Mouse (Mus musculus) limb, embryonic 14.5 days (tissue): ENCODE data around the gene Eif4g3. TPM values are rescaled to one million over a fixed set of nuclear protein-coding genes. Genes with fewer than 3 reads are reported as not detected.

ENCODE experiments used
- ATAC-seq: fragments of 200-750 bp; cut with Nextera tagmentation; 2 replicates; pipeline ENCODE4 v1.8.0; 2017; ENCODE audit warnings: low read depth, moderate number of reproducible peaks, moderate TSS enrichment; ENCODE audit not compliant: low FRiP score
- DNase-seq: peaks from one replicate; pipeline ENCODE4 v3.0.0-alpha.2; 2015; ENCODE audit warnings: low spot score
- H3K27ac ChIP-seq: fragments of 300-500 bp; sonication (generic); replicated peaks from 2 replicates; pipeline ENCODE4 v1.5.1; 2014; ENCODE audit warnings: low read depth, mild to moderate bottlenecking, low read length, moderate library complexity, mixed read lengths
- H3K27me3 ChIP-seq: fragments of 300-500 bp; sonication (generic); 2 replicates; pipeline ENCODE4 v1.6.1; 2014; ENCODE audit warnings: low read length, mixed read lengths; ENCODE audit not compliant: control insufficient read depth, insufficient read depth
- H3K36me3 ChIP-seq: fragments of 300-500 bp; sonication (generic); 2 replicates; pipeline ENCODE4 v1.6.1; 2014; ENCODE audit warnings: mild to moderate bottlenecking, low read length, moderate library complexity, mixed read lengths; ENCODE audit not compliant: control insufficient read depth, insufficient read depth
- H3K4me1 ChIP-seq: fragments of 300-500 bp; sonication (generic); 2 replicates; pipeline ENCODE4 v1.6.1; 2014; ENCODE audit warnings: antibody characterized with exemption, low read length, mixed read lengths; ENCODE audit not compliant: control insufficient read depth, insufficient read depth
- H3K4me2 ChIP-seq: fragments of 300-500 bp; sonication (generic); replicated peaks from 2 replicates; pipeline ENCODE4 v1.6.1; 2014; ENCODE audit warnings: low read depth, mild to moderate bottlenecking, low read length, moderate library complexity; ENCODE audit not compliant: severe bottlenecking
- H3K4me3 ChIP-seq: fragments of 300-500 bp; sonication (generic); replicated peaks from 2 replicates; pipeline ENCODE4 v1.5.1; 2014; ENCODE audit warnings: low read length
- H3K9ac ChIP-seq: fragments of 300-500 bp; sonication (generic); 2 replicates; pipeline ENCODE4 v1.6.1; 2014; ENCODE audit warnings: mild to moderate bottlenecking, low read depth, low read length, moderate library complexity; ENCODE audit not compliant: severe bottlenecking
- H3K9me3 ChIP-seq: fragments of 300-500 bp; sonication (generic); 2 replicates; pipeline ENCODE4 v1.6.1; 2016; ENCODE audit warnings: low read length; ENCODE audit not compliant: control insufficient read depth
- POLR2A ChIP-seq: fragments of 200-500 bp; IDR thresholded peaks from 2 replicates; pipeline ENCODE4 v1.8.0; 2012; ENCODE audit warnings: inconsistent platforms, mild to moderate bottlenecking, moderate library complexity, borderline replicate concordance; ENCODE audit not compliant: insufficient read depth, insufficient read length; ENCODE audit errors: extremely low read depth
- whole genome bisulfite sequencing: fragments of 180-500 bp; shearing (Covaris S2); extraction: QIAGEN DNeasy Blood & Tissue Kit; methylation state at CpG from one replicate; pipeline ENCODE4 v1.1.7; 2014; 5-methylcytosine and 5-hydroxymethylcytosine counted together
- polyA plus RNA-seq, 2 experiments: library from polyadenylated mRNA; depleted of rRNA in 1 of 2; stranded (reverse) in 1 of 2; unstranded in 1 of 2; fragments of >200 nt; fragmentation: Nextera tagmentation in 1 of 2; extraction: Ambion mirVana in 1 of 2; gene quantifications; 2 replicates each; pipeline versions ENCODE4 v1.2.1 to v1.2.3; 2012 to 2014

The Eif4g3 gene
- polyA plus RNA-seq, 2 experiments, result 38.7 to 106 TPM

DNA sequence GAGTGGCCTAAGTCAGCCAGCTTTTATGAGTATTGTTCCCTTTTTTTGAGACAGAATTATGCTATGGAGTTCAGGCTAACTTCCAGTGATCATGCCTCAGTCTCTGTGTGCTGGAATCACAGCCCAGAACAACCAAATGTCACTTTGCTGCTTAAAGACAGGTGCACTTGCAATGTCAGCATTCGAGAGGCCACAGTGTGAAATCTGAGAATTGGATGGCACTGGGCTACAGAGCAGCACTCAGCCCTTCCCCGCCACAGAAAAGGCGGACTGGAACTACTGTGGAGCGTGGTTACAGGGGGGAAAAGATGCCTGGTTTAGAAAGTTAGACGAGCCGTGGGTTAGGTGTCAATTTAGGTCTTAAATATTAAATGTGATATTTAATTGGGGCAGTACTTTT is 27.4 kb downstream of the Eif4g3 start:
- TF ChIP-seq POLR2A, result no peak
- 62% methylated on average over 6 of the region's 6 CpGs for WGBS
- Histone ChIP-seq H3K4me1 (no peaks in the 10 kb centered on the region; the same call in 1 of the 2 replicates), H3K9ac (no peak overlapping the region), H3K27me3 (no peaks in the 10 kb centered on the region), H3K4me2 (no peak overlapping the region), H3K4me3 (no peak overlapping the region), H3K27ac (0 out of 2 replicates have a peak overlapping the region, but pooled peaks have one; percentile 26), H3K36me3 (peaks cover 41% of the 10 kb centered on the region), H3K9me3 (no peaks in the 10 kb centered on the region)
- ATAC-seq (peak; percentile 35; the same call in 1 of the 2 replicates), DNase-seq (peak; percentile 14)

DNA sequence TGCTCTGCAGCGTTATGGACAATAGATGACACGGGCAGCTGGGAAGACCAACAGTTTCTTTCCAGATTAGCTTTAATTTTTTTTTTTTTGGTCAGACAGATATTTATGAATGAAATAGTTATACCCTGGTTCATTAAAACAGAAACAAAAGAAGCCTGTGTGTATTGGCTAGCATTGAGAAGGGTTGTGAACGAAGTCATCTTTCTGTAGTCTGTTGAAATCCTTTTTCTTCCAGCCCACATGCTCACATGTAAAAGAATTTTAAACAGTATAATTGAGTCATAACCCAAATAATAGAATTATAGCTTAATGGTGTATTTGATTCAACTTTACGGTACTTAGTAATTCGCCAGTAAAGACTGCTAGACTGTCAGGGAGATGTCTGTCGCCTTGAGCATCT is 28.8 kb downstream of the Eif4g3 start:
- Histone ChIP-seq H3K4me2 (no peak overlapping the region), H3K9ac (no peak overlapping the region), H3K27me3 (no peaks in the 10 kb centered on the region), H3K4me3 (no peak overlapping the region), H3K9me3 (no peaks in the 10 kb centered on the region), H3K36me3 (peaks cover 43% of the 10 kb centered on the region), H3K27ac (no peak overlapping the region), H3K4me1 (no peaks in the 10 kb centered on the region; the same call in 1 of the 2 replicates)
- WGBS, result 87% methylated on average over 6 of the region's 6 CpGs
- DNase-seq (no peak), ATAC-seq (no peak)
- TF ChIP-seq POLR2A, result no peak

DNA sequence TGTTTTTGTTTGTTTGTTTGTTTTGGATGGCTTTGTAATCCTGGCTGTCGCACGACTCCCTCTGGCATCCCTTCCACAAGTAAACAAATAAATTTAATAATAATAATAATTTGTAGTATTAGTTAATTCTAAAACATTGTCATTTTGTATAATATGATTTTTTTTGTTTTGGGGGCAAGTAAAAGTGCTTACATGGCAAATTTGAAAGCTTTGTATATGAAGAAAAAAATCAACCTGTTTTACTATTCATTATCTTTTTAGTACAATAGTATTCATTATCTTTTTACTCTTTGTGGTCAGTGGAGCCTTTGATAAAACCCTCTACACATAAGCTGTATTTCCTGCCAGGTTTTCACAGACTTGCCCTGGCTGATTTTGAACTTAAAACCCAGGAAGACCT is 29.9 kb downstream of the Eif4g3 start:
- Histone ChIP-seq H3K4me2 (no peak overlapping the region), H3K4me1 (no peaks in the 10 kb centered on the region; the same call in 1 of the 2 replicates), H3K27me3 (no peaks in the 10 kb centered on the region), H3K9ac (no peak overlapping the region), H3K9me3 (no peaks in the 10 kb centered on the region), H3K36me3 (peaks cover 37% of the 10 kb centered on the region), H3K27ac (no peak overlapping the region), H3K4me3 (no peak overlapping the region)
- WGBS, result 89% methylated on average over 2 of the region's 2 CpGs
- DNase-seq, result no peak
- no peak for ATAC-seq
- no peak for TF ChIP-seq POLR2A

DNA sequence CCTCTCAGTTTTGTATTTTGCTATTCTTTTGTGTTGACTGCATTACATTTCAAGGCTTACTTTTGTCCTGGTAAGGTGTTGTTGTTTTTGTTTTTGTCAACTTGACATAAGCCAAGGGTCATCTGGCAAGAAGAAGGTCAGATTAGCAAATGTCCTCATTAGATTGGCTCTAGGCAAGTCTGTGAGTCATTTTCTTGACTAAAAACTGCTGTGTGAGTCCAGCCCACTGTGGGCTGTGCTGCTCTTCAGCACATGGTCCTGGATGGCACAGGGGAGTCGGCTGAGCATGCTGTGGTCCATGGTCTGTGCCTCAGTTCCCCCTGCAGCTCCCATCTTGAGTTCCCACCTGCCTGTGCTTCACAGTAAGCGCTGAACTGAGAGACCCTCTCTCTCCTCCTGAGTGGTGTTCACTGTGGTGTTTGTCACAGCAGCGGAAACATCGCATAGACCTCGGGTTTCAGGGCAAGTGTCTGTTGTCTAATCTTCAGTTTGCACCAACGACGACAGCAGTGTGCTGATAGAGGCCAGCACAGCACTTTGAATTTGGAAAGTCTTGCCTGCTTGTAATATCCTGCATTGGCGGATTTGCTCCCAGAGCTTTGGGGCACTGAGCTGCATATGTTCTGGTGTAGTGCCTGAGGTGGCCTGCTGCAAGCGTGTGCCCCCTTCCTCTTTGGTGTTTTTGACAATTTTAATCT is 30.7 kb downstream of the Eif4g3 start:
- H3K9ac ChIP-seq, result no peak overlapping the region
- H3K4me3 ChIP-seq, result no peak overlapping the region
- WGBS, result 90% methylated on average over 9 of the region's 9 CpGs
- H3K36me3 ChIP-seq, result peaks cover 35% of the 10 kb centered on the region
- H3K4me1 ChIP-seq, result no peaks in the 10 kb centered on the region; the same call in 1 of the 2 replicates
- TF ChIP-seq POLR2A, result no peak
- DNase-seq (no peak), ATAC-seq (no peak)
- H3K4me2 ChIP-seq, result no peak overlapping the region
- no peaks in the 10 kb centered on the region for H3K27me3 ChIP-seq
- no peaks in the 10 kb centered on the region for H3K9me3 ChIP-seq
- H3K27ac ChIP-seq, result no peak overlapping the region

DNA sequence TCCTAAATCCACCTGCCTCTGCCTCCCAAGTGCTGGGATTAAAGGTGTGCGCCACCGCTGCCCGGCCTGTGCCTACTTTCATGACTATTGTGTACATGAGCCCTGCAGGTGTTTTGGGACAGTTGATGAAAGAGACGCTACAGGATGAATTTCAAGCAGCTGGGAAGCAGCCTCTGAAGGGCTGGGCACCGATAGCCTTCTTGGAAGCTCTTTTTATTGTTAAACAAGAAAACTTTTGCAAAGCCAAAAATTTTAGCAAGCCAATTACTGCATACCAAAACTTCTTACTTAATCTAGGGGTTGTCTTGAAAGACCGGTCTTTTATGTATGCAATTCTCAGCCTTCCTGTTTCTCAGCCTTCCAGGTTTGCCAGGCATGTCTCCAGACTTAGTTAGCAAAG is 36.3 kb downstream of the Eif4g3 start:
- Histone ChIP-seq H3K27ac (no peak overlapping the region), H3K4me1 (no peaks in the 10 kb centered on the region), H3K27me3 (no peaks in the 10 kb centered on the region), H3K9ac (no peak overlapping the region), H3K9me3 (no peaks in the 10 kb centered on the region), H3K4me3 (no peak overlapping the region), H3K4me2 (no peak overlapping the region), H3K36me3 (peaks cover 59% of the 10 kb centered on the region)
- ATAC-seq (no peak), DNase-seq (no peak)
- no peak for TF ChIP-seq POLR2A
- 75% methylated on average over 6 of the region's 6 CpGs for WGBS
